Comparison of ENCODE assay signal across 16 mouse cellular contexts in the genomic region with DNA sequence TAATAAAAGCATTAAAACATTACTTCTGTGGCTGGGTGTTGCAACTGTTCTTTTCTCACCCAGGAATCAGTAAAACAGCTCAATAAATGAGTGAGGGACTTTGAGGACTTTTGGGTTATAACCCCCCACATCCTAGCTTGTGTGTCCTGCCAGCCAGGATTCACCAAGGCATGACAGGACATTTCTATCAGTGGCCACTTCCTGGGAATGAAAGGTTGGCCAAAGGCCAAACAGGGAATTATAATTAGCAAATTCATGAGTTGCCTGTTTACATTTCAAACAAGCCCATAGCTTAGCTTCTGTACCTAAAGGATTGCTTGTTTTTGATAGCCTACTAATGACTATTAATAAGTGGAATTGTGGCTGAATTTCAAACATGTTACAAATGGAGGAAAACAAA.
"Had no signal": no experiment of that assay in that cellular context is flagged by ENCODE, and none has a peak within 500 bp of the region (broad histone marks: within the 10 kb centered on the region; RNA-seq: fewer than 3 reads in every experiment).

No protein-coding gene starts in this region.

- H3K36me3 ChIP-seq: liver, embryonic 13.5 days; lung, embryonic 15.5 days; midbrain, embryonic 10.5 days; midbrain, embryonic 15.5 days; neural tube, embryonic 12.5 days; neural tube, embryonic 15.5 days had no signal

- H3K27me3 ChIP-seq: liver, embryonic 13.5 days; lung, embryonic 15.5 days; megakaryocyte, embryonic 14.5 days; midbrain, embryonic 15.5 days; neural tube, embryonic 12.5 days; neural tube, embryonic 15.5 days had no signal

- H3K9ac ChIP-seq: liver, embryonic 13.5 days; lung, embryonic 15.5 days; midbrain, embryonic 15.5 days; neural tube, embryonic 12.5 days; neural tube, embryonic 15.5 days had no signal

- H3K9me3 ChIP-seq: lung, embryonic 15.5 days; megakaryocyte, embryonic 14.5 days; midbrain, embryonic 10.5 days; midbrain, embryonic 15.5 days; neural tube, embryonic 12.5 days; neural tube, embryonic 15.5 days had no signal

- H3K4me1 ChIP-seq: liver, embryonic 13.5 days; lung, embryonic 15.5 days; megakaryocyte, embryonic 14.5 days; midbrain, embryonic 10.5 days; midbrain, embryonic 15.5 days; neural tube, embryonic 12.5 days; neural tube, embryonic 15.5 days had no signal

- H3K4me2 ChIP-seq: liver, embryonic 13.5 days; lung, embryonic 15.5 days; midbrain, embryonic 15.5 days; neural tube, embryonic 12.5 days; neural tube, embryonic 15.5 days had no signal

- ATAC-seq: intestine, postnatal 0 days; midbrain, embryonic 15.5 days had no signal

- H3K27ac ChIP-seq: kidney, postnatal 0 days; left cerebral cortex, adult 2 months; liver, embryonic 13.5 days; lung, embryonic 15.5 days; midbrain, embryonic 10.5 days; midbrain, embryonic 15.5 days; neural tube, embryonic 12.5 days; neural tube, embryonic 15.5 days had no signal

- H3K4me3 ChIP-seq: left cerebral cortex, adult 2 months; liver, embryonic 13.5 days; lung, embryonic 15.5 days; megakaryocyte, embryonic 14.5 days; midbrain, embryonic 10.5 days; midbrain, embryonic 15.5 days; neural tube, embryonic 12.5 days; neural tube, embryonic 15.5 days had no signal

- DNase-seq: kidney, adult 2 months; kidney, postnatal 36 days; layer of hippocampus, postnatal 36 days; liver, embryonic 13.5 days; thymus, adult 18-20 months; thymus, postnatal 14 days; thymus, postnatal 4 days had no signal
